Mouse (Mus musculus): ENCODE measurements at regions not wholly inside any gene's neighbourhood (a gene's known extent, or its start where the extent isn't known, plus 50 kb on each side); places are given as distances from the start of the nearest gene placed in this dataset.

DNA sequence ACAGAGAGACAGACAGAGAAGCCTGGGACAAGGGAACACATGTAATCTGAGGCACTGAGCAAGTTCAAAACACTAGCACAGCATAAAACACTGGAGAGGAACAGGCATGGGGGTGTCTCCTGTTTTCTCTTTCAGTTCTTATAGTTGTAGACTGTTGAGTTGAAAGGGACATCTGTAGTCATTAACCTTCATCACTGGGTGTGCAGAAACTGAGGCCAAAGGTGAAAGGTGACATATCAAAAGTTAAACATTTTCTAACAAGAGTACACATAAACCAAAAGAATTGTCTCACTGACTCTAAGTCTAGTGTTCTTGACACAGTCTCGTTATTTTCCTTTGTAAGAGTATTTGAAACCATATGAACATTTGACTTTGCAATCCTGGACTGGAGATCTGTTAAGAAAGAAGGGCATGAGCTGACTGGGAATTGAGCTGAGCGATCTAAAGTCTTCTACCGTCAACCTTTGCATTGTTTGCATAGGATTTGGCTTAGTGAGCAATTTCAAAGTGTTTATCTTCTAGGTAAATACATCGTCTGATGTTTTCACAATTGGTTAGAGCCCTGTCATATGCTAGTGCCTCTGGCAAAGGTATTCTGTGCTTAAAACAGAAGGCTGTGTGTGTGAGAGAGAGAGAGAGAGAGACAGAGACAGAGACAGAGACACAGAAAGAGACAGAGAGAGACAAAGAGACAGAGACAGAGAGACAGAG lies 284.4 kb upstream of the Tnp1 start:
- WGBS (ENCODE audit: insufficient replicate concordance) = 47% methylated on average over 4 of the region's 4 CpGs
- Histone ChIP-seq H3K4me3 (replicated peaks) (no peak overlapping the region), H3K27me3 (no peaks in the 10 kb centered on the region), H3K9ac (no peak overlapping the region), H3K36me3 (replicated peaks) (no peaks in the 10 kb centered on the region), H3K4me2 (no peak overlapping the region), H3K9me3 (replicated peaks) (no peaks in the 10 kb centered on the region), H3K4me1 (replicated peaks) (no peaks in the 10 kb centered on the region), H3K27ac (replicated peaks) (no peak overlapping the region)
- no peak for ATAC-seq (ENCODE audit: insufficient read depth)

DNA sequence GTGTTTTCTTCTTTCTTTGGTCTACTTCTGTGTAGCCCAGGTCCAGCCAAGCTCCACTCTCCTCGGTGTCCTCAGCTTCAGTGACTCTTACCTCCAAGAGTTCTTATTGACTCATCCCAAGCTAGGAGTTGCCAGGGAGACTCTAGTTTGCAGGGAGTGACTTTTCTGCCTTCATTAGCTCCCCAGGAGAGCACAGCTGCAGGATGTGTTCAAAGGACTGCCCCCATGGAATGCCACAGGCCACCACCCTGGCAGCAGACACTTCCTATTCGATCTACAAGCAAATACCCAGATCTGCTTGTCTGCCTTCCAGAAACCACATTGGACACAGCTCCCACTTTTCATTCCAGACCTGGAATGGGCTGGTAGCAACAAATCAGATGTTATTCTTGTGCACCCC lies 269.6 kb upstream of the Tnp1 start:
- no peaks in the 10 kb centered on the region for H3K4me1 ChIP-seq (replicated peaks)

DNA sequence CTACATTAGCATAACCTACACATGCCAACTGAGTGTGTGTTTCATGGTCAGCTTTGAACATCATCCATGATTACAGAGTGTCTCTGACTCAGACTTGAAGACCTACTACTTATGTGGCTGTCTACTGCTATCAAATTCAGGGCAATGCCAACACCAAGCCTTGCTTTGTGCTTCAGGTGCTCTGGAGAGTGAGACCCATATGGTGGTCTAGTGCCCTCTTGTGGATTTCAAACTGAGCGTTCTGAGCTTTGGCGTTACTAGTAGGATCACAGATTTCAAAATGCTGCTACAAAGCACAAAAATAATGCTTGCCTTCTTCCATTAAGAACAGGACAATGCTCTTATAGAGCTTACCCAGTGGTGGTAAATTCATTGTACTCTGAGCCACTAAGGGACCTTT lies 258.8 kb upstream of the Tnp1 start:
- Histone ChIP-seq H3K4me1 (replicated peaks) (no peaks in the 10 kb centered on the region), H3K36me3 (replicated peaks) (no peaks in the 10 kb centered on the region), H3K4me2 (no peak overlapping the region), H3K27me3 (no peaks in the 10 kb centered on the region), H3K9ac (no peak overlapping the region), H3K27ac (replicated peaks) (no peak overlapping the region), H3K4me3 (replicated peaks) (no peak overlapping the region), H3K9me3 (replicated peaks) (no peaks in the 10 kb centered on the region)
- 39% methylated on average over 2 of the region's 2 CpGs for WGBS (ENCODE audit: insufficient replicate concordance)
- ATAC-seq (ENCODE audit: insufficient read depth) = no peak

More for the DNA sequence above, 269.6 kb upstream of the Tnp1 start:
- H3K4me2 ChIP-seq = no peak overlapping the region
- H3K36me3 ChIP-seq (replicated peaks) = no peaks in the 10 kb centered on the region
- H3K9ac ChIP-seq = no peak overlapping the region
- no peak overlapping the region for H3K4me3 ChIP-seq (replicated peaks)
- H3K27me3 ChIP-seq = no peaks in the 10 kb centered on the region
- H3K9me3 ChIP-seq (replicated peaks) = no peaks in the 10 kb centered on the region
- WGBS (ENCODE audit: insufficient replicate concordance) = 55% methylated on average over 2 of the region's 2 CpGs
- no peak for ATAC-seq (ENCODE audit: insufficient read depth)
- no peak overlapping the region for H3K27ac ChIP-seq (replicated peaks)

DNA sequence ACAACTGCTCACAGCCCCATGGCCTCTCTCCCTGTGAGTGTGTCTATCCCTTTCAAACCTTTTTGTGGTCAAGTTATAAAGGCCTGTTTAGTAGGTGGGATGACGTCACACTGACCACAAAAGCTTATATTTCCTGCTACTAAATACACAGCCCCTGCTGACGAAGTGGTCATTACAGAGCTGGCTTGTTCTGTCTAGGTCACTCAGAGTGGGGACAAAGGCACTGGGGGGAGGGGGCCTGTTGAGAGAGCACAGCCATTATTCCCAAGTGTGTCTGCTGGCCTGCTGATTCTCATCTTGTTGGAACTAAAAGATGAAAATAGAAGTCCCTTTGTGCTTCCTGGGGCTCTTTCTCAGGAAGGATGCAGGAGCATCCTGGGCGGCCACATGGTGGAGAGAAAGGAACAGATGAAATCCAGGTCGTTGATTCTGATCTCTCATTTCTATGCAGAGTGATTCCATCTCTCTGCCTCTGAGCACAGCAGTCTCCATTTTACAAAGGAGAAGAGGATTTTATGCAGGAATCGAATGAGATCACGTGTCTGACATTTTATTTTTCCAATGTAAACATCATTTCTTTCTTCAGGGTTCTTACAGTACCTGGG lies 255.2 kb upstream of the Tnp1 start:
- ATAC-seq (ENCODE audit: insufficient read depth) = no peak
- WGBS (ENCODE audit: insufficient replicate concordance) = 37% methylated on average over 6 of the region's 6 CpGs

DNA sequence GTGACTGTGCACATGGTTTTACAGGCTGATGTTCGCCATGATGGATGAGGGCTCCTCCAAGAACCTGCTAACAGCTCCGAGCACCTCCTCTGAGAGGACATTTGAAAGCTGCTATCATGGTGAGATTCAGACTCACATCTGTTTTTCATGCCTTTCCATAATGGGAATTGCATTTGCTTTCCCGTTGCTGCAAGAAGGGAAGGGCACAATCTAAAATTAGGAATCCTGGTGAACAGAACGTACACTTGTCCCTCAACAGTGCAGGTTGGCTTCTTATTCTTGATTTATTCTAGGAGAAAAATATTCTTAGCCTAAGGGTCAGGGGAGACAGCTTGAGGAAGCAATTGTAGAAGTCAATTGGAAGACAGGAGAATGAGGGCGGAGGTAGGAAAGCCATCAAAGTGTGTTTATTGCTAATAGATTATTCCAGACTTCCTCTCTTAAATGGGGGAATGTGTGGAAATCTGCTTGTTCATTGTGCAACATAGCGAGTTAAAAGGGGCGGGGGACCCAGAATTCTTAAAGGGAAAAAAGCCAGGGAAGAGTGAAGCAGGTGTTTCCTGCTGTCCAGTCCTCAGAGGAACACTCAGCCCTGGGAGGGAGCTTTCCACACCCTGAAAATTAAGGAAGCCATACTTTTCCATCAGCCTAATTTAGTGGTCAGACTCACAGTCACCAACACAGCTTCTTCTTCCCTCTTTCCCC lies 253.5 kb upstream of the Tnp1 start:
- no peaks in the 10 kb centered on the region for H3K4me1 ChIP-seq (replicated peaks)
- no peak overlapping the region for H3K27ac ChIP-seq (replicated peaks)
- no peak overlapping the region for H3K9ac ChIP-seq
- no peak overlapping the region for H3K4me2 ChIP-seq
- no peaks in the 10 kb centered on the region for H3K27me3 ChIP-seq
- H3K9me3 ChIP-seq (replicated peaks) = no peaks in the 10 kb centered on the region
- no peak for ATAC-seq (ENCODE audit: insufficient read depth)
- no peaks in the 10 kb centered on the region for H3K36me3 ChIP-seq (replicated peaks)
- H3K4me3 ChIP-seq (replicated peaks) = no peak overlapping the region
- WGBS (ENCODE audit: insufficient replicate concordance) = 47% methylated on average over 7 of the region's 7 CpGs

More for the DNA sequence above, 255.2 kb upstream of the Tnp1 start:
- H3K27ac ChIP-seq (replicated peaks) = no peak overlapping the region
- H3K9me3 ChIP-seq (replicated peaks) = no peaks in the 10 kb centered on the region
- no peak overlapping the region for H3K4me2 ChIP-seq
- H3K9ac ChIP-seq = no peak overlapping the region
- no peak overlapping the region for H3K4me3 ChIP-seq (replicated peaks)
- no peaks in the 10 kb centered on the region for H3K36me3 ChIP-seq (replicated peaks)
- H3K4me1 ChIP-seq (replicated peaks) = no peaks in the 10 kb centered on the region
- no peaks in the 10 kb centered on the region for H3K27me3 ChIP-seq

DNA sequence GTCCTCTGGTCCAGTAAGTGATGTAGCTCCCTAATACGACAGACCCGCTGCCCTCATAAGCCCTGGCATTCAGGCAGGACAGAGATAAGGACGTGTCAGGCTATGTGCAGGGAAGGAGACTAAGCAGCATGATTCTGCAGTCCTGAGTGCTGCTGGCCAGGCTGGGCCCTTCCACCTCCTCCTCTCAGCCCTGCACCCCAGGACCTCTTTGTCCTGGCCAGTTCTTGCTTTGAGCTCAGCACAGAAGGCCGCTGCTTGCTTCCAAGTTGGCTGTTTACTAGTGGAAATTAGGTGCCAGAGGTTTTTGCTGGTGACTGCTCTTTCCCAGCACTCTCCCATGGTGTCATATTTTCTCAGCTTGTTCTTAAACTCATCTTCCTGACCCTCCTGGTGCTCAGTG lies 249.3 kb upstream of the Tnp1 start:
- H3K4me1 ChIP-seq (replicated peaks) = no peaks in the 10 kb centered on the region
- H3K27ac ChIP-seq (replicated peaks) = no peak overlapping the region
- ATAC-seq (ENCODE audit: insufficient read depth) = no peak
- no peak overlapping the region for H3K4me2 ChIP-seq
- H3K36me3 ChIP-seq (replicated peaks) = no peaks in the 10 kb centered on the region
- H3K27me3 ChIP-seq = no peaks in the 10 kb centered on the region
- H3K9ac ChIP-seq = no peak overlapping the region
- WGBS (ENCODE audit: insufficient replicate concordance) = 44% methylated on average over 4 of the region's 4 CpGs
- no peaks in the 10 kb centered on the region for H3K9me3 ChIP-seq (replicated peaks)
- no peak overlapping the region for H3K4me3 ChIP-seq (replicated peaks)

DNA sequence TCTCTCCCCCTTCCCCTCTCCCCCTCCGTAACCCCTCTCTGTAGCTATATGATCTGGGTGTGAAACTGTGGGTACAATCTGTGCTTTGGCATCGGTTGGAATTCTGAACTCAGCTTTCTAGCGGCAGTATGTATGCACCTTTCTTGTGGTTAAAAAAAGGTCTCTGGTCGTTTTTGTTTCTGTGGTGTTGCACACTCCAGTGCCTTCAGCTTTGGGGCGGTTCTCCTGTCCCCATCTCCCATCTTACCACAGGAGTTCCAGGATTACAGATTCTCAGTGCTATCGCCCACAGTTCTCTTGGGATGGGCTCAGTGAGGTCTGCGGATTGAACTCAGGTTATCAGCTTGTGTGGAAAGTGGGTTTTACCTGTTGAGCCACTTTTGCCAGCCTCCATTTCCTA lies 248.5 kb upstream of the Tnp1 start:
- Histone ChIP-seq H3K9me3 (replicated peaks) (no peaks in the 10 kb centered on the region), H3K4me3 (replicated peaks) (no peak overlapping the region), H3K4me1 (replicated peaks) (no peaks in the 10 kb centered on the region), H3K27ac (replicated peaks) (no peak overlapping the region), H3K27me3 (no peaks in the 10 kb centered on the region), H3K9ac (no peak overlapping the region), H3K4me2 (no peak overlapping the region), H3K36me3 (replicated peaks) (no peaks in the 10 kb centered on the region)
- 61% methylated on average over 7 of the region's 7 CpGs for WGBS (ENCODE audit: insufficient replicate concordance)
- no peak for ATAC-seq (ENCODE audit: insufficient read depth)

DNA sequence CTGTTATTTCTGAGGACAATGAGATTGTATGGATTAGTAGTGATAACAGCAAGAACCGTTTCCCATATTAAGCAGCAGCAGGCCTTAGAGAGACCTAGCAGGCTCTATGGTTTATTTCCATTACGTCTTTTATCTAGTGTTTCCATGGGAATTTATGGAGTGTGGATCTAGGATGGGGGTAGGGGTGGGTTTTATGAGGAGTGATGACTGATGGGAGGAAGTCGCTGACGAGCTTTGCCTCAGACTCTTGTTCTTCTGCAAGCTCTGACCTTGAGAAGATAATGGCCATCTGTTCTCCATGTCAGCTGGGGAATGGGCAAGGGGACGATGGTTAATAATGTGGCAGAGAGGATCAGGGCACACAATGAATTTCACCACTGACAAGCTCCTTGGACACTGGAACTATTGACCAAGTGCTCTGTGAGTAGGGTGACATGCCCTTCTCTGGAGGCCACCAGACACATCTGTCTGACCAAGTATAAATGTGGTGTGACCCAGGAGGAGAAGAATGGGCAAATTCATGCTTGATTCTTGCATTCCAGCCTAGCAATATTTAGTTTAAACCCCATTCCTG lies 243.9 kb upstream of the Tnp1 start:
- Histone ChIP-seq H3K27ac (replicated peaks) (no peak overlapping the region), H3K4me2 (no peak overlapping the region), H3K4me3 (replicated peaks) (no peak overlapping the region), H3K9me3 (replicated peaks) (no peaks in the 10 kb centered on the region), H3K4me1 (replicated peaks) (no peaks in the 10 kb centered on the region), H3K27me3 (no peaks in the 10 kb centered on the region), H3K36me3 (replicated peaks) (no peaks in the 10 kb centered on the region), H3K9ac (no peak overlapping the region)
- ATAC-seq (ENCODE audit: insufficient read depth) = no peak
- 45% methylated on average over 5 of the region's 5 CpGs for WGBS (ENCODE audit: insufficient replicate concordance)

DNA sequence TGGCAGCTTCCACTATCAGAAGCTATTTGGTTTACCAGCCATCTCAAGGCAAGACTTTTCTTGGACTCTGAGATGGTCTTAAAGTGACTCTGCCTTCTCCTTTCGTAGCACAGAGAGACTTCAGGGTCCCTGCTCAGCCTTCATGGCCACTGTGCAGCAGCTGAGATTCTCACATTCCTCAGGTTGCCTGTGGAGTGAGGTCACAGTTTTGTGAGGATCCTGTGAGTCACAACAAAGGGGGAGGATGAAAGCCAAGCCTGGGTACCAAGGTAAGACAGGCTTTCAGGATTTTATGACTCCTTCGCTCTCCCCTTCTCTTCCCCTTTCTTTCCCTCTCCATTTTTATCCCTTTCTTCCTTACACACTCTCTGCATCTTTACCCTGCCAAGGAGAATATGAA lies 241.6 kb upstream of the Tnp1 start:
- Histone ChIP-seq H3K9ac (no peak overlapping the region), H3K27me3 (no peaks in the 10 kb centered on the region), H3K4me2 (no peak overlapping the region), H3K27ac (replicated peaks) (no peak overlapping the region), H3K9me3 (replicated peaks) (no peaks in the 10 kb centered on the region), H3K36me3 (replicated peaks) (no peaks in the 10 kb centered on the region), H3K4me1 (replicated peaks) (no peaks in the 10 kb centered on the region), H3K4me3 (replicated peaks) (no peak overlapping the region)
- WGBS (ENCODE audit: insufficient replicate concordance) = 69% methylated on average over 2 of the region's 2 CpGs
- ATAC-seq (ENCODE audit: insufficient read depth) = no peak

DNA sequence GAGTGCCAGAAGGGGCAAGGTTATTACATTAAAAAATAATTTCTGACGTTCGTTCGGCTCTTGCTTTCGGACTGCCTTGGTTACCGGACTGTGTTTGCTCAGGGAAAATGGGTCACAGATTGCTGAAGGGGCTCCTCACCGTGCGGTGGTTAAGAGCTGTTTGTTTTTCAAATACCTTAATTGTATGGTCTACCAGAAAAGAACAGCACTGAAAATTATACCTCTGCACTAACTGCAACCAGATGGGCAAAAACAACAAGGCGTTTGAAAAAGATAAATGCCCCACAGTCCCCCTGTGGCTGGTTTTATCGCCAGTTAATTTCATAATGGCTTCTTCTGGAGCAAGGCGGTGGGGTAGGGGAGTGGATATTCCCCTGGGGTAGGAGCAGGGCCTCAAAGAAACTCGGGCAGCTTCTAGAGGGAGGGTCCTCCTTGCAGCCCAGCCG lies 236.2 kb upstream of the Tnp1 start:
- 66% methylated on average over 12 of the region's 12 CpGs for whole genome bisulfite sequencing (ENCODE audit: insufficient replicate concordance)
- ATAC-seq (ENCODE audit: insufficient read depth) = no peak
- Histone ChIP-seq H3K27ac (replicated peaks) (no peak overlapping the region), H3K9ac (no peak overlapping the region), H3K9me3 (replicated peaks) (no peaks in the 10 kb centered on the region), H3K36me3 (replicated peaks) (no peaks in the 10 kb centered on the region), H3K4me3 (replicated peaks) (no peak overlapping the region), H3K4me2 (no peak overlapping the region), H3K27me3 (no peaks in the 10 kb centered on the region), H3K4me1 (replicated peaks) (no peaks in the 10 kb centered on the region)

DNA sequence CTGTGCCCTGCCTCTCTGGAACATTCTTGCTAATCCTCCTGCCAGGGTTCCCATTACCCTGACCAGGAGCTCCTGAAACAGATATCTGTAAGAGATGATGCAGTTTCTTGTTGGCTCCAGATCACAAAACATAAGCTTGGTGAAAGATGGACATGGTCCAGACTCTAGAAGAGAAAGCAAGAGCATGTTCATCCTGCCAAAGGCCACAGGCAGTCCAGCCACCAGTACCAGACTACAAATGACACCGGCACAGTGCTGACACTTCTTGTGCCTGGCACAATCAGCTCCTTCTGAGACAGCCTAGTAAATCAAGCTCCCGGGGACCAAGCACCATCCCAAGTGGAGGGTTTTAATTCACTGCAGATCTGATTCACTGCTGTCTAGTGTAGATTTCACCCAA lies 228.3 kb upstream of the Tnp1 start:
- H3K9ac ChIP-seq = no peak overlapping the region
- H3K27ac ChIP-seq (replicated peaks) = no peak overlapping the region
- H3K4me2 ChIP-seq = no peak overlapping the region
- no peak for ATAC-seq (ENCODE audit: insufficient read depth)
- H3K36me3 ChIP-seq (replicated peaks) = no peaks in the 10 kb centered on the region
- H3K9me3 ChIP-seq (replicated peaks) = no peaks in the 10 kb centered on the region
- no peaks in the 10 kb centered on the region for H3K4me1 ChIP-seq (replicated peaks)
- no peaks in the 10 kb centered on the region for H3K27me3 ChIP-seq
- WGBS (ENCODE audit: insufficient replicate concordance) = 65% methylated on average over 2 of the region's 2 CpGs
- no peak overlapping the region for H3K4me3 ChIP-seq (replicated peaks)

All from liver, embryonic 15.5 days (tissue).